Mouse (Mus musculus): ENCODE measurements around the gene Zfp143. TPM values are rescaled to one million over a fixed set of nuclear protein-coding genes. Genes with fewer than 3 reads are reported as not detected.
A peak's percentile ranks its signal among the peaks of the same experiment; 100 is the strongest.

Gene Zfp143
- polyA plus RNA-seq, 1 experiment from 2014 or later: 6.4 TPM

- TF ChIP-seq EP300 (optimal IDR thresholded peaks at IDR 0.05): no peak
- peak; percentile 86 for TF ChIP-seq CTCF (IDR thresholded peaks at IDR 0.05; ENCODE audit: low read depth)
- no peaks in the 10 kb centered on the region for H3K4me1 ChIP-seq (replicated peaks; ENCODE audit: control insufficient read depth, insufficient read depth)
- no peak for ATAC-seq (ENCODE audit: low FRiP score, low TSS enrichment)
- H3K36me3 ChIP-seq (ENCODE audit: control insufficient read depth, insufficient read depth, low read length): peaks cover 28% of the 10 kb centered on the region
- peak; percentile 59 for DNase-seq (ENCODE audit: low spot score)
- no peaks in the 10 kb centered on the region for H3K9me3 ChIP-seq (ENCODE audit: control insufficient read depth, low read length)
- H3K27ac ChIP-seq (replicated peaks): no peak overlapping the region
- WGBS: 65% methylated on average over 13 of the region's 13 CpGs
- no peaks in the 10 kb centered on the region for H3K27me3 ChIP-seq (ENCODE audit: control insufficient read depth, insufficient read depth, low read length)
- no peak overlapping the region for H3K4me3 ChIP-seq (ENCODE audit: low read depth, low read length)
- H3K9ac ChIP-seq (ENCODE audit: low read length): no peak overlapping the region
- H3K4me2 ChIP-seq (replicated peaks; ENCODE audit: low read depth): no peak overlapping the region
These were observed 22.6 kb downstream of the Zfp143 start for GRCm38 (mm10) chr7:110083386-110084165.

- Histone ChIP-seq H3K9me3 (ENCODE audit: control insufficient read depth, low read length) (no peaks in the 10 kb centered on the region), H3K4me3 (ENCODE audit: low read depth, low read length) (no peak overlapping the region), H3K9ac (ENCODE audit: low read length) (no peak overlapping the region), H3K27ac (replicated peaks) (no peak overlapping the region), H3K27me3 (ENCODE audit: control insufficient read depth, insufficient read depth, low read length) (no peaks in the 10 kb centered on the region), H3K4me1 (replicated peaks; ENCODE audit: control insufficient read depth, insufficient read depth) (no peaks in the 10 kb centered on the region), H3K36me3 (ENCODE audit: control insufficient read depth, insufficient read depth, low read length) (peaks cover 26% of the 10 kb centered on the region), H3K4me2 (replicated peaks; ENCODE audit: low read depth) (no peak overlapping the region)
- ATAC-seq (ENCODE audit: low FRiP score, low TSS enrichment) (no peak), DNase-seq (ENCODE audit: low spot score) (no peak)
- no peak for TF ChIP-seq CTCF (IDR thresholded peaks at IDR 0.05; ENCODE audit: low read depth)
- no peak for TF ChIP-seq EP300 (optimal IDR thresholded peaks at IDR 0.05)
These were observed 24.2 kb downstream of the Zfp143 start for GRCm38 (mm10) chr7:110085217-110085616.

GRCm38 (mm10) chr7:110087914-110088313, 26.9 kb downstream of the Zfp143 start:
- Histone ChIP-seq H3K4me1 (replicated peaks; ENCODE audit: control insufficient read depth, insufficient read depth) (no peaks in the 10 kb centered on the region), H3K36me3 (ENCODE audit: control insufficient read depth, insufficient read depth, low read length) (peaks cover 39% of the 10 kb centered on the region), H3K4me3 (ENCODE audit: low read depth, low read length) (no peak overlapping the region), H3K4me2 (replicated peaks; ENCODE audit: low read depth) (no peak overlapping the region), H3K27me3 (ENCODE audit: control insufficient read depth, insufficient read depth, low read length) (no peaks in the 10 kb centered on the region), H3K27ac (replicated peaks) (peak overlapping the region; percentile 69; the same call in 1 of the 2 replicates), H3K9me3 (ENCODE audit: control insufficient read depth, low read length) (no peaks in the 10 kb centered on the region), H3K9ac (ENCODE audit: low read length) (no peak overlapping the region)
- ATAC-seq (ENCODE audit: low FRiP score, low TSS enrichment): peak; percentile 96
- TF ChIP-seq CTCF (IDR thresholded peaks at IDR 0.05; ENCODE audit: low read depth): no peak
- no peak for TF ChIP-seq EP300 (optimal IDR thresholded peaks at IDR 0.05)
- no peak for DNase-seq (ENCODE audit: low spot score)
- 49% methylated on average over 4 of the region's 4 CpGs for WGBS

- no peaks in the 10 kb centered on the region for H3K9me3 ChIP-seq (ENCODE audit: control insufficient read depth, low read length)
- DNase-seq (ENCODE audit: low spot score): no peak
- H3K27me3 ChIP-seq (ENCODE audit: control insufficient read depth, insufficient read depth, low read length): no peaks in the 10 kb centered on the region
- H3K27ac ChIP-seq (replicated peaks): no peak overlapping the region
- no peak overlapping the region for H3K4me2 ChIP-seq (replicated peaks; ENCODE audit: low read depth)
- no peaks in the 10 kb centered on the region for H3K4me1 ChIP-seq (replicated peaks; ENCODE audit: control insufficient read depth, insufficient read depth)
- ATAC-seq (ENCODE audit: low FRiP score, low TSS enrichment): no peak
- no peak overlapping the region for H3K4me3 ChIP-seq (ENCODE audit: low read depth, low read length)
- 79% methylated on average over 7 of the region's 7 CpGs for WGBS
- peaks cover 32% of the 10 kb centered on the region for H3K36me3 ChIP-seq (ENCODE audit: control insufficient read depth, insufficient read depth, low read length)
- H3K9ac ChIP-seq (ENCODE audit: low read length): no peak overlapping the region
- no peak for TF ChIP-seq EP300 (optimal IDR thresholded peaks at IDR 0.05)
- TF ChIP-seq CTCF (IDR thresholded peaks at IDR 0.05; ENCODE audit: low read depth): no peak
These were observed 30.7 kb downstream of the Zfp143 start for GRCm38 (mm10) chr7:110091670-110092069.

- no peak overlapping the region for H3K27ac ChIP-seq (replicated peaks)
These were observed 35.3 kb downstream of the Zfp143 start for GRCm38 (mm10) chr7:110096332-110096731.

GRCm38 (mm10) chr7:110097106-110097793, 36.2 kb downstream of the Zfp143 start:
- Histone ChIP-seq H3K9me3 (ENCODE audit: control insufficient read depth, low read length) (no peaks in the 10 kb centered on the region), H3K27me3 (ENCODE audit: control insufficient read depth, insufficient read depth, low read length) (no peaks in the 10 kb centered on the region), H3K9ac (ENCODE audit: low read length) (no peak overlapping the region), H3K4me2 (replicated peaks; ENCODE audit: low read depth) (no peak overlapping the region), H3K27ac (replicated peaks) (0 out of 2 replicates have a peak overlapping the region, but pooled peaks have one; percentile 46), H3K4me1 (replicated peaks; ENCODE audit: control insufficient read depth, insufficient read depth) (no peaks in the 10 kb centered on the region), H3K4me3 (ENCODE audit: low read depth, low read length) (no peak overlapping the region), H3K36me3 (ENCODE audit: control insufficient read depth, insufficient read depth, low read length) (peaks cover 14% of the 10 kb centered on the region; the same call in 1 of the 2 replicates)
- DNase-seq (ENCODE audit: low spot score) (no peak), ATAC-seq (ENCODE audit: low FRiP score, low TSS enrichment) (peak; percentile 53)
- no peak for TF ChIP-seq EP300 (optimal IDR thresholded peaks at IDR 0.05)
- TF ChIP-seq CTCF (IDR thresholded peaks at IDR 0.05; ENCODE audit: low read depth): peak; percentile 18; the same call in 1 of the 2 replicates
- WGBS: 42% methylated on average over 7 of the region's 7 CpGs

More at GRCm38 (mm10) chr7:110096332-110096731, 35.3 kb downstream of the Zfp143 start:
- WGBS: 78% methylated on average over 4 of the region's 4 CpGs
- H3K4me3 ChIP-seq (ENCODE audit: low read depth, low read length): no peak overlapping the region
- no peaks in the 10 kb centered on the region for H3K27me3 ChIP-seq (ENCODE audit: control insufficient read depth, insufficient read depth, low read length)
- peak; percentile 30 for TF ChIP-seq CTCF (IDR thresholded peaks at IDR 0.05; ENCODE audit: low read depth)
- no peak for TF ChIP-seq EP300 (optimal IDR thresholded peaks at IDR 0.05)
- no peaks in the 10 kb centered on the region for H3K9me3 ChIP-seq (ENCODE audit: control insufficient read depth, low read length)
- no peak overlapping the region for H3K4me2 ChIP-seq (replicated peaks; ENCODE audit: low read depth)
- no peak overlapping the region for H3K9ac ChIP-seq (ENCODE audit: low read length)
- peaks cover 17% of the 10 kb centered on the region; the same call in 1 of the 2 replicates for H3K36me3 ChIP-seq (ENCODE audit: control insufficient read depth, insufficient read depth, low read length)
- DNase-seq (ENCODE audit: low spot score): no peak
- ATAC-seq (ENCODE audit: low FRiP score, low TSS enrichment): no peak
- no peaks in the 10 kb centered on the region for H3K4me1 ChIP-seq (replicated peaks; ENCODE audit: control insufficient read depth, insufficient read depth)

All from stomach, postnatal 0 days (tissue).